Mouse (Mus musculus) retina, postnatal 1 day (tissue): ENCODE results near the gene Grk5.
A peak's percentile ranks its signal among the peaks of the same experiment; 100 is the strongest.

ENCODE experiments used
- DNase-seq: peaks from one replicate; pipeline ENCODE4 v3.0.0-alpha.2; 2012

Gene Grk5

DNA sequence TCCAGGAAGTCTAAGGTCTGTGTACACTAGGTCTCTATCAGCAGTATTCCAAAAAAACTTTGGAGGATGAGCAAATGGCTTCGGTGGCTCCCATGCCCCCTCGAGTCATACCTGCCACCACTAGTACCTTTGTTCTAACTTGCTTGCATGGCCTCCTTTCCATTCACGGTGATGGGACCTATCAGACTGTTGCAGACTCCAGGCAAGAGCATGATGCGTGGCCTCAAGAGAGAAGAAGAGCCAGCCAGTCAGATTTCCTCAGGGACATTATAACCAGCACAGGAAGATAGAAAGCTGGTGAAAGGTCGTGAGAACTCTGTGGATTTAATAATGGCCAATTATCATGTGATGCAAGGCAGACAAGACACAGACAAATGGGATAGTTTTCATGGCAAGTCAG lies 91.8 kb downstream of the Grk5 start:
- DNase-seq, result no peak

DNA sequence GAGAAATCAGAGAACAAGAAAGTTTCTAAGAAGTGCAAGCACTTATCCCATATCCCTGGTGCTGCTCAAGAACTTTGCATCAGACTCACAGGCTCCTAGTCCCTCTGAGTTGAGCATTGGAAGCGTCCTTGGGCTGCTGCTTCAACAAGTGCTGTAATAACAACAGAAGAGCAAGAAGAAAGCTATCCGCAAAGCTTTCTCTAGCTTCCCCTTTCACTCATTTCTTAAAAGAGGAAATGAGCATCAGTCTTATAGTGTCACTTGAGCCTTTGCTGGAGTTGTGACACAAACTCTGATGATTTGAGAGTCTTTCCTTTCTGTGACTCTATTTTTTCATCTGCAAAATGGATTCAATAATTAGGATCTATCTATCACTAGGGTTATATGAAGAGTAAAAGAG lies 92.3 kb downstream of the Grk5 start:
- no peak for DNase-seq

DNA sequence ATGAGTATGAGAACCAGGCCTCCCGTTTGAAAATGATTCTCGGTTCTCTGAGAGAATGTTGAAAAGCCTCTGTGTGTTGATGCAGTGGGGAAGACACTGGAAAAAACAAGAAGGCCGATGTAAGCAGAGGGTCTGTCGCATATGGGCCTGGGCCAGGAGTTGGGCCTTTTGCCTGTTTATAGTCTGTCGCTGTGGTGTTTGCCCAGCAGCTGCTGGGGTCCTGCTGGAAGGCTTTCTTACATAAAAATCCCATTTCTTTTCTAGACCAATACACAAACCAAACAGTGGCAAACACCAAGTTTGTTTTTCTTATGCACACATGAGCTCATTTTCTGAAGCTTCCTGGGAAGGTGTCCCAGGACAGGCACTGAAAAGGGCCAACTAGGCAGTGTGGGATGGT lies 100.2 kb downstream of the Grk5 start:
- DNase-seq, result no peak

GRCm38 (mm10) chr19:60994214-60994613 lies 104.7 kb downstream of the Grk5 start:
- DNase-seq, result no peak

GRCm38 (mm10) chr19:60994845-60995244 lies 105.3 kb downstream of the Grk5 start:
- no peak for DNase-seq

GRCm38 (mm10) chr19:60997784-60998183 lies 108.2 kb downstream of the Grk5 start:
- no peak for DNase-seq

DNA sequence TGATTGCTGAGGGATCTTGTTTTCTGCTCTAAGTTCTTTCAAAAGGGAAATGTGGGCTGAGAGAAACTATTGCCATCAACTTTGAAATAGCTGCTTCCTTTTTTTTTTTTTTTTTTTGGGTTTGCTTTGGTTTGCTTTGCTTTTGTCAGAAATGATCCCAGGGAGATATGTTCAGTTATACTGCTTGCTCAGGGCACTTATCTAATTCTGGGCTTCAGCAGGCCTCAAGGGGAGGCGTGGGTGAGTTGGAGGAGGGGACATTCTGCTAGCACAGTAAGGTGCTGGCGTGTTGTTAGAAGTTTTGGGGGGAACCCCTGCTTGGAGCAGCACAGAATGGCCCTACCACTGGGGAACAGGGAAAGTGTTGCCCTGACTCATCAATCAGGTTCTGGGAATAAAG lies 110.1 kb downstream of the Grk5 start:
- no peak for DNase-seq

DNA sequence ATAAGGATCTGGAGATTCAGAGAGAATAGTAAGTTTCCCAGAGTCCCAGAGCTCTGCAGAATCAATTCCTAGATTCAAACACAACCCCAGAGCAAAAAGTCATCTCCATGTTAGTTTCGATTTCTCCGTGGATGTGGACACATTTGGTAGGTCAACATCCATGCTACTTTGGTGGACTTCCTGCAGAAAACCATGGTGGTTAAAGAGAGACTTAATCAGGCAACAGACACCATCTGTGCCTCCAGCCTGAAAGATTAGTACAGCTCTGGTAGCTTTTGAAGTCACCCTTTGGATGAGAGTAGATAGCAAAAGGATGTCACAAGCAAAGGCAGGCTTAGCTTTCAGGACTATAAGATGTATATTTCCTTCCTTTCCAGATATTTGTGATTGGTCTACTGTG lies 111.4 kb downstream of the Grk5 start:
- no peak for DNase-seq

DNA sequence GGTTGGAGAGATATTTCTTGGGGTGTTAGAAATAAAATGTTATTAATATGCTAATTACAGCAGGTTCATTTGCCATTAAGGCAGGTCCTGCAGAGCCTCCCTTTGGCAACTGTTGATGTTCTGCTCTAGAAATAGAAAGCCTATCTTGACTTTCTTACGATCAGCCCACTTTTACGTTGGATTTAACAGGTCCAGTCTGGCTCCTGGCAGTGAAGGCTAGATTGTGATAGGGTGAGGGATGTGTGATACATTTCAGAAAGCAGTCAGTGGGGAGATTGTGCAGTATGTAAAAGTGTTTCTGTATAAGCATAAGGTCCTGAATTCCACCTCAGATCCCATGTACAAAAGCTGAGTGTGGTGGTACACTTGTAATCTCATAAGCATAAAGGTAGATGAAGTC lies 119.7 kb downstream of the Grk5 start:
- no peak for DNase-seq

DNA sequence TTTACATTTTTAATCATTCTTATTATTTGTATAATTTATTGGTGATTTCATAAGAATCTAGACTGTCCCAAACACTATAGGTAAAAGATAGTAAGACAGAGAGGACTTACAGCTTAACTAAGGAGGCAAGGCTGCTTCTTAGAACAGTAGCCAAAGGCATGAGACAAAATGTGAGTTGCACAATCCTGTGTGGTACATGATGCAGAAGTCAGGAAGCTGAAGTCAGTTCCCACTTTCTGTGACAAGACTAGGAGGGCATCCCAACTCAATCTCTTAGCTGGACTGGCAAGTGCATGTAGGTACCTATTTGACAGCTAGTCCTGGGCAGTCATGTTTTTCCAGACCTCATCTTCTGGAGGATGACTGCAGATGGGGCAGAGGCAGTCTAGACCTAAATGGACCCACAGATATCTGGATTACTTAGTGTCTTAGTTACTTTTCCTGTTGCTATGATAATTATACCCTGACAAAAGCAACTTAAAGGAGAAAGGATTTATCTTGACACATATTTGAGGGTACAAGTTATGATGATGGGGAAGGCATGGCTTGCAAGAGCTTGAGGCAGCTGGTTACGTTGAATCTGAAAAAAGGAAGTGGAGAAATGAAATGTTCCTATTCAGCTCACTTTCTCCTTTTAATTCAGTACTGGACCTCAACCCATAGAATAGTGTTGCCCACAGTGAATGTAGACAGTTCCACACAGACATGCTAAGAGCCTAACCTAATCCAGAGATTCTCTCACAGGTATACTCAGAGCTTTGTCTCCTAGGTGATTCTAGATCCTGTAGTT lies 128.1 kb downstream of the Grk5 start:
- no peak for DNase-seq

DNA sequence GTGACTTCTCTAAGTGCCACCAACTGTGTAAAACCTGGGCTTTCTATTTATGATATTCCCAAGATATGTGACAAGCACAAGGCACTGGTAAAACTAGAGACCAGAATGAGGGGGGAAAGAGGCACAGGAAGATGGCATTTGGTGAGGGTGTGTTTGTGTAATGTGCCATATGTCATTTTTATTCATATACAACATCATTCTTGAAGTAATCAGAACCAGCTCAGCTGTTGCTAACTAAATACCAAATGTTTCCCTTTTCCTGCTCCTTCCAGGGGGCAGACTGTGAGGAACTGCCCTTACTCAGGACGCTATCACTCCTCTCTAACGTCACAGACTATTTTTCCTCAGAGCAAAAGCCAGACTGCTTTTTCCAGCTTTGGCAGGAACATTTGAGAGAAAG lies 132.0 kb downstream of the Grk5 start:
- DNase-seq, result no peak

GRCm38 (mm10) chr19:61021939-61022566 lies 132.5 kb downstream of the Grk5 start:
- DNase-seq, result no peak

DNA sequence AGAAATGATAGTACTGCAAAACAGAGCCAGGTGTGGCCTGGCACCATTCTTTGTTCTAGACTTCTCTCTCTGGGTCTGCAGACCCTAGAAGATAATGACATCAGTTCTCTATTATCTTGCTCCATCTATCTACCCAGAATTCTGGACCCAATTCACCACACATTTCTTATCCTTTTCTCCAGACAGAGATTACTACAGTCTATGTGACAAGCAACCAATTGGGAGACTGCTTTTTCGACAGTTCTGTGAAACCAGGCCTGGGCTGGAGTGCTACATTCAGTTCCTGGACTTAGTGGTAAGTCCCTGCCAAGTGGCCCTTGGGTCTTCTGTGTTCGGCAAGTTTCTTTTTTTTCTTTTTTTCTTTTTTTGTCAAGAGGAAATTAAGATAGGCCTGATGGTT lies 142.0 kb downstream of the Grk5 start:
- DNase-seq, result no peak

DNA sequence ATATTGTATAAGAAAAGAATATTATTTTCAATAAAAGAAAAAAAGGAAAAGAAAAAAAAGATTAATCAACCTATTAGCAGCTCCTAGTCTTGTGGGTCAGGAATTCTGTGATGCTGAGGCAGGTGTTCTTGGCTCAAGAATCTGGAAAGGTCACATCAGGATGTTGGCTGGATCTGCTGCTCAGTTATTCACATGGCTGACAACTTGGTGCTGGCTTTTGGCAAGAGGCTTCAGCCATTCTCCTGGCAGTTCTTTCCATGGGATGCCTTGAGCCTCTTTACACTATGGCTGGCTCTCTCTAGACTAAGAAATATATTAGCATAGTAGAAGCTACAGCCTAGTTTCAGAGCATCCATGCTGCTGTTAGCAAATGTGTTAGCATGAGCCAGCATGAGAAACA lies 149.6 kb downstream of the Grk5 start:
- no peak for DNase-seq

DNA sequence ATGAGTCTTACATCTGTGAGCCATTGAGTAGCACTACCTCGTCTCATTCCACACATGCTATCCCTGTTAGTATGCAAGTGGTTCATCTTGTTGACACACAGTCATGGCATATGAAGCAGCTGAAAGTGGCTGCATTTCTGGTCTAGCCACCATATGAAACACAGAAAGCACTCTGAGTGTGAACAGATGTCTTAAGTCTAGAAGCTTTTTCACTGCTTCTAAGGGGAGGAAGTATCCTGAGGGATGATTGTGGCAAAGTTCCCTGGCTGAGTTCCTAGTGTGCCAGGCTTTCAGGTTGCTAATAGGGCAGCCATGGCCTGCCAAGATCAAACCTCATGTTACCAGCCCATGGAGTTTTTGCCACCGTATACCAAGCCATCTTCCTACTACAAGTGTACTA lies 159.1 kb downstream of the Grk5 start:
- DNase-seq, result no peak

GRCm38 (mm10) chr19:61049413-61049812 lies 159.9 kb downstream of the Grk5 start:
- DNase-seq, result no peak

- no peak for DNase-seq
Measured at GRCm38 (mm10) chr19:61051151-61051550, 161.6 kb downstream of the Grk5 start.

DNA sequence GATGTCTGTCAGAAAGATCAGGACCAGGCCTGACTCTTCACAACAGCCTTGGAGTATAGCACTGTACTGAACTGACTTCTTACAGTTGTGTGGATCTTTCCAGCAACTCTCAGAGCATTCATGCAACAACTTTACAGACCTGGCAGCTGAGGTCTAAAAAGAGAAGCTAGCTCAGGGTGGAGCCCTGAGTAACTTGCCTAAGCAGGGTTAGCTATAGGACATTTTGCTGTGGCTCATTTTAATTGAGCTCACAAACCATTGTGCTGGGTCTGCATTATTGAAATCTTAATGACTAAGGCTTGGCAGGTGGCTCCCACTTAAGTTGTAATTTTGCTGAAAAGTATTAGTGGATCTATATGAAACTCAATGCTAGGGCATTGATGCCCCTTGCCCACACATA lies 162.5 kb downstream of the Grk5 start:
- no peak for DNase-seq

DNA sequence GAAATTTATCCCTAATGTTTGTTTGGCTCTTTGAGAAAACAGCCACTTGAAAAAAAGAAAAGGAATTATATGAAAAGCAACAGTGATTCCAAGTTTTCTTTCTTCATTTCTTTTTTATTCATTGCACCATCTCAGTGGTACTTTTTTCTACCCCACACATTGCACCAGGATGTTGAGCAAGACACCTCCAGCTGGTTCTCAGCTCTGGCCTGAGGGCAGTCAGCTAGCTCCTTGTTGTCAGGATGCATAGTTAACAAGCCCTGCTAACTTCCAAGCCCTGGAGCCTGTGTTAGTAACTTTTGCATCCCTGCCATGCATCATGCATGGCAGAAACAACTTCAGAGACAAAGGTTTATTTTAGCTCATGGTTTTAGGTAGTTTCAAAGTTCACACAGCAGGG lies 163.2 kb downstream of the Grk5 start:
- DNase-seq, result no peak

- DNase-seq, result no peak
Measured at GRCm38 (mm10) chr19:61056783-61057410, 167.3 kb downstream of the Grk5 start.

- DNase-seq, result peak; percentile 4
Measured at GRCm38 (mm10) chr19:61057581-61057980, 168.0 kb downstream of the Grk5 start.

DNA sequence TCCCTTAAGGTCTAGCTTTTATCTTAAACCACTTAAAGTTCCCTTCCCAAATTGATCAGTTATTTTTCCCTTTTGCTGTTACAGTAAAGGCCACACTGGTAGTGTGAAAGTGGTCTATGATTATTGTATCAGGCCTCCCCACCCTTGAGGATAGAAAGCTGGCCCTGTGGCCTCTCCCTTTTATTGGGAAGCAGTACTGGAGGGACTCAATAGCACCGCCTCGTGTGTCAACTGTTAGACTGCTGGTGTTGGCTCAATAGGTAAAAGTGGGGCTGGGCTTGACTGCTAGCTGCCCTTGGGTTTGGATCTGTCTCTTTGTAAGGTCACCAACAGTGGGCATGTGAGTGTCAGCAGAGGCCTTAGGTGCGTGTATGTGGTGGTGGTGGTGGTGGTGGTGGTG lies 174.8 kb downstream of the Grk5 start:
- DNase-seq, result no peak

DNA sequence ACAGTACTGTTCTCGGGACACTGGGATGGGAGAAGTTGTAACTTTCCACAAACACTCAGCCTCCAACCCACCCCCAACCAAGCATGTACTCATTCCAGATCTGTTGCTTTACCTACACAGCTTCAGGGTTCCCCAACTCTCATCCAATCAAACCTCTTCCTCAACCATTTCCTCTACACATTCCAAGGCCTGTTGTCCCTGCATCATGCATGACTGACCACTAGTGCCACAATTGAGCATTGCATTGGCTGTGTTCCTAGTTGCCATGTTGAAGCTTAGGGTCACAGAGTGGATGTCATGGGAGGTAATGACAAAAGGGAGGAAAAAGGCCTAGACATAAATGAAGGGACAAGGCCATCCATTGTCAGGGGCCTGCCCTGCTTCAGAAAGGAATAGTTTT lies 175.5 kb downstream of the Grk5 start:
- DNase-seq, result peak; percentile 6

- DNase-seq, result no peak
Measured at GRCm38 (mm10) chr19:61078622-61079021, 189.1 kb downstream of the Grk5 start.
